Mouse (Mus musculus) cortical plate, adult 2 months (tissue): Measurements from ENCODE around the gene Myf6. TPM values are rescaled to one million over a fixed set of nuclear protein-coding genes. Genes with fewer than 3 reads are reported as not detected.

Source experiments
- H3K27ac ChIP-seq: fragments of 200-500 bp; 2 replicates; pipeline ENCODE4 v1.5.1; 2012; ENCODE audit warnings: low read length, control low read depth, inconsistent platforms; ENCODE audit not compliant: insufficient read depth
- H3K4me1 ChIP-seq: fragments of 200-500 bp; 2 replicates; pipeline ENCODE4 v1.6.1; 2011; ENCODE audit warnings: low read length; ENCODE audit not compliant: control insufficient read depth, insufficient read depth
- H3K4me3 ChIP-seq: fragments of 200-500 bp; 2 replicates; pipeline ENCODE4 v1.5.1; 2011; ENCODE audit warnings: mild to moderate bottlenecking, low read length, control low read depth; ENCODE audit not compliant: insufficient read depth
- CTCF ChIP-seq: fragments of 200-500 bp; IDR thresholded peaks from 2 replicates; pipeline ENCODE4 v1.5.1; 2011; ENCODE audit warnings: mild to moderate bottlenecking, control low read depth, low read length; ENCODE audit not compliant: insufficient read depth; ENCODE audit errors: extremely low read depth
- POLR2A ChIP-seq: fragments of 200-500 bp; IDR thresholded peaks from 2 replicates; pipeline ENCODE4 v1.6.1; 2011; ENCODE audit warnings: mild to moderate bottlenecking, low read length, control low read depth; ENCODE audit not compliant: insufficient read depth; ENCODE audit errors: extremely low read depth
- polyA plus RNA-seq: library from polyadenylated mRNA; depleted of rRNA; stranded (reverse); fragments of >200 nt; gene quantifications from 2 replicates; pipeline ENCODE4 v1.2.3, GENCODE M21; 2012; rRNA removed

Myf6 gene
- not detected in 2 replicates for polyA plus RNA-seq

DNA sequence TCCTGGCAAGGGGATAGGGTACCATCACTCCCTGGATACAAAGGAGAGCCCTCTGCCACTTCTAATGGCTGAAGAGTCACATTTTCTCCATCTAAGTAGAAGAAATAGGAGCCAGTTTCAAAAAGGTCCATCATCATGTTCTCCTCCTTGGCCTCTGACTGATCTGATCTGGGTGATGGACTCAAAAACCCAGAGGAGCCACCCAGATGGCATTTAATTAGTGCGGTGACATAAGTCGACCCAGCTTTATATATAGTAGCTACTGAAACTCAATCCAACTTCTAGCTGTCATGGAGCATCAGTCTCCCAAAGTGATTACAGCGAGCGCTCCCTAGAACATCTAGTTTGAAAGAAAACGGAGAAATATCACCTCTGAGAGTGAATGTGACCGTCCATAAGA, at the start of gene Myf6:
Myf6 (minus strand) TSS at position 170 of the 400 bp plus-strand sequence.
- H3K27ac ChIP-seq: no peak within 1 kb of the TSS
- TF ChIP-seq POLR2A (no peak), CTCF (no peak)
- no peak within 1 kb of the TSS; the same call in 1 of the 2 replicates for H3K4me3 ChIP-seq
- no peaks in the 10 kb centered on the region for H3K4me1 ChIP-seq

DNA sequence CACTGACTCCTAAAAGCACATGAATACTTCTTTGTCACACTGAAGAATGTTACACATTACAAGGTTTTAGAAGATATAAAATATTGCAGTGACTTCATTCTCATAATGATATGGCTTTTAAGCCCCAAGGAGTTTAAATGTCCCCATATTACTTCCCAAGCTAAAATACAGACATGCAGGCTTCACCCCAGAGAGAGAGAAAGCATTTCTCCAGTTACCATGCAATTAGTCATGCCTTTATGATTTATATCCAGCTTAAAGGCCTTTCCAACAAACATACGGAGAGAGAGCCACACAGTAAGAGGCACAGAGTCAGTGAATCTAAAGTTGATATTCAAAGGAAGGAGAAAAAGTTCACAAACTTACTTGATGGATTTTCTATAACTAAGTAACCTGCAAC, 48.5 kb upstream of the Myf6 start:
- H3K27ac ChIP-seq: no peak overlapping the region
- H3K4me3 ChIP-seq: no peak overlapping the region
- H3K4me1 ChIP-seq: no peaks in the 10 kb centered on the region
- no peak for TF ChIP-seq CTCF

DNA sequence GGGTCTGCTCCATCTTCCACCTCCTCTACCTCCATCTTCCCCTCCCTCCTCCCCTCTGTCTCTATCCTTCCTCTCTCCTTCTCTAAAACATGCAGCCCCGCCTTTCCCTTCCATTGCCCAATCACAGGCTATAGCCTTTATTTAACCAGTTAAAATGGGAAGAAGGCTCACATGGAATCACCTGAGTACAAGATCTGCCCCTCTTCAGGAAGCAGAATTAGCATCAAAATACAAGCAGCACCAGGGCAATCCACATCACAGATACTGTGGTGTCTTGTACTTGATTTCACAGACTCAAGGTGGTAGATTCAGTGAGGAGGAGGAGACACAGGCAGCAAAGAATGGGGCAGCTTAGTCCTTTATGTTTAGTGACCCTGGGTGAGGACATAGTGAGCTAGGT, 34.2 kb upstream of the Myf6 start:
- no peaks in the 10 kb centered on the region for H3K4me1 ChIP-seq
- TF ChIP-seq CTCF: no peak
- no peak for TF ChIP-seq POLR2A
- no peak overlapping the region for H3K4me3 ChIP-seq
- H3K27ac ChIP-seq: no peak overlapping the region

DNA sequence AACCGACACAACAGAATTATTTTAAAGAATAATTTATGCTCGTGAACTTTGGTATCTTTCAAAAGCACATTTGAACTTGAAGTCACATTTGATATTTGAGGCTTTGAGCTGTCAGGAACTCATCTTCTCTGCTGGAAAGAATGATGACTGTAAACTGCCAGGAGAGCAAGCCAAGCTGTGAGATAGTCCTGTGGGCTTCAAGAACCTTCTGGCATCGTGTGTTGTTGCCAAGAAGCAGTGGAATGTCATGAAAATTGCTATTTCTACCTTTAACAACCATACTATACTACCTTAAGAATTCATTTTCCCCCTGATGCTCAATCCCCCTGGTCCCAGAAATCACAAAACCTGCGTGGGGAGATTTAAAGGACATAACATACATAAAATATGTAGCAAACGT, 24.7 kb upstream of the Myf6 start:
- TF ChIP-seq CTCF: no peak
- TF ChIP-seq POLR2A: no peak
- H3K4me1 ChIP-seq: no peaks in the 10 kb centered on the region
- no peak overlapping the region for H3K4me3 ChIP-seq
- H3K27ac ChIP-seq: no peak overlapping the region

DNA sequence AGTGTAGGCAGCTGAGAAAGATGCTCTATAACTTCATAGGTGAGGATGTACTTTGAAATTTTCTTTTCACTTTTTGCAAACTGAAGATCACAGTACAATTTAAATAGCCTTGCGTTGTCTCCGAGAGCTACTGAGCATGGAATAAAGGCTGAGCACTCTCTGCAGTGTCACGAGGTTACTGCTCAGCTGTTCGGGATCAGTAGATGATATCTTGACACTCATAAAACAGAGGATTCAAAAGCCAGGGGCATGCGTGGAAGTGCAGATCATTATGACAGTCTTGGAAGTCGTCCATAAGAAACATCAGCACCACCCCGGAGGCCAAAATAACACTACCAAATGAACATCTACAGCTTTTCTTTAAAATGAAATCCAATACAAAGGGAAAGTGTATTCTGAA, 22.1 kb upstream of the Myf6 start:
- TF ChIP-seq CTCF (no peak), POLR2A (no peak)
- Histone ChIP-seq H3K4me1 (no peaks in the 10 kb centered on the region), H3K27ac (no peak overlapping the region), H3K4me3 (no peak overlapping the region)

DNA sequence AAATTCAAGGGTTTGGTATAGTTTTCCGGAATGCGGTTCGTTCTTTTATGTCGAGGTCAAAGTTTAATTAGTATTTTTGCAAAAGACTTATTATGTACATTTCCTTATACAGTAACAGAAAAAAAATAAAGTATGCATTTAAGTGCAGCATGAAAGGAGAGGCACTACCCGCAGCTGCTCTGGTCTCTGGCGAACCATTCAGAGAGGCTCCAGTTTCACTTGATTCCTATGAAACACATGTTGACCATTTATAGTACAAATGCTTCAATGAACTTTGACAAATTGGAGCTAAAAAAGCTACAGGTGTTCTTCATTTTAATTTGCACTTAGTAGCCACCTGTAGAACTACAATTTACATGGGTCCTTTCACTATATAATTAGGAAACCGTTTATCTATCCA, 20.2 kb upstream of the Myf6 start:
- TF ChIP-seq CTCF (no peak), POLR2A (no peak)
- no peak overlapping the region for H3K27ac ChIP-seq
- no peak overlapping the region for H3K4me3 ChIP-seq
- H3K4me1 ChIP-seq: no peaks in the 10 kb centered on the region

DNA sequence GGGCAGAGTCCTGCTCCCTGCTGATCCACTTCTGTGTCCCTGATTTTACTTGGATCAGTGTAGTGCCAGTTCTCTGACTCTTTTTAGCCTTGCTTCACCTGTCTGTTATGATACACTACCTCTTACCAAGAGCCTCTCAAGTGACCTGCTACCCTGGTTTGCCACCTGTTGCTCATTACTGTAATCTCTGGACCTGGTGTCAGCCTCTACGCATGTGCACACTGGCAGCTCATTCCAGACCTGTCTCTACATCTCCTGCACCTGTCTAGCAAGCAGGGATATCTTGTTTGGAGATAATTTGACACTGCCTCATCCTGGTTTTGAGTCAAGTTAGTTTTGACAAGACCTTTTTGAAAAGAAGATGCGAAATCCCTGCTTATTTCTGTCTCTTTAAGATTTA, 11.9 kb upstream of the Myf6 start:
- Histone ChIP-seq H3K4me3 (no peak overlapping the region), H3K4me1 (no peaks in the 10 kb centered on the region), H3K27ac (no peak overlapping the region)
- no peak for TF ChIP-seq CTCF
- no peak for TF ChIP-seq POLR2A

DNA sequence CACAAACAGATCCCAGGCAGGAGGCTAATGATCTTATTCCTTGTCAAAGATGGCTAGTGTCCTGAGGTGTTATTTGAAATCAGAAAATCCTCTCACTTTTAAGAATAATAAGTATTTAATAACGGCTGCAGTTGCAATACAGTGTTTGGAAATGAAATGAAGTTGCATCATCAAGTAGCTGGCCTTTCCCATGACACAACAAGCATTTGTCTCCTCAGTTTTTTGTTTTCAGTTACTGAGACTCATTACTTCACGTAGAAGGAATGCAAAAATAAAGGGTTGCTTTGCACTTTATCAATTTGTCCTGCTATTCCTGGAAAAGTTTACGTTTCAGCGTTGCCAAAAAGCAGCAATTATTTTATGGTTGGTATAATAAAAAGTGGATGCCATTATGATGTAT, 8.9 kb upstream of the Myf6 start:
- TF ChIP-seq CTCF: no peak
- no peak for TF ChIP-seq POLR2A
- no peak overlapping the region for H3K4me3 ChIP-seq
- no peak overlapping the region for H3K27ac ChIP-seq
- H3K4me1 ChIP-seq: peaks cover 2% of the 10 kb centered on the region; the same call in 1 of the 2 replicates

DNA sequence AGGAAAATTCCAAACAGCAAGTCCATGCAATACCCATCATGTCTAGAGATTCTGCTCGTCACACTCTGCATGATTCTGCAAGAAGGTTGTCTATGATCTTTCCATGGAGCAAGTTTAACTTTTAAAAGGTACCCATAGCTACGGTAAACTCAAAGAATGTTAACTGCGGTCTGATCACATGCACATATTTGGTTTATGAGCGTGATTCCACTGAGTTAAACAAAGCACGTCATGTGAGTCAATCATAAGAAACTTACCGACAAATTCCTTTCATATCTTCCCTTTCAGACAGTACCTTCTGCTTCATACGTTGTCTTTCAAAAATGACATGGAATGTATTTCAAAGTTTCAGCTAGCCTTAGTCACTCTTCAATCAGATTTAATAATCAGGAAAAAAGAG, 7.7 kb upstream of the Myf6 start:
- TF ChIP-seq POLR2A (no peak), CTCF (no peak)

DNA sequence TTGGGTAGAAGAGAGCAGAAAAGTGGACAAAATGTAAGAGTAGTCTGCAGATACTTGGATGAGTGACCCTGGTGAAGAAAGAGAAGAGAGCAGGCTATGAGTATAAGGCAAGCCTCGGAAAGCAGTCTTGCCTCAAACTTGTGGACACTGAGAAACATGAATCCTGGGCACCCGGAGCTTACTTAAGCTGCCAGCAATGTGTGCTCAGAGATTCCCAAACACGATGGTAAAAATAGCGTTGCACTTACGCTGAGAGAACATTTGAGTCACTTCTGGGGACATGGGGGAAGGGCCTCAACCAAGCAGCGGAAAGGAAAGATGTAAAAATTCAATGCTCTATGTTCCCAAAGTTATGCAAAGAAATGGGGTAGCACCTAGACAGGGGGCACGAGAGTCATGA, 5.1 kb upstream of the Myf6 start:
- H3K4me1 ChIP-seq: peaks cover 2% of the 10 kb centered on the region; the same call in 1 of the 2 replicates
- no peak overlapping the region for H3K27ac ChIP-seq
- TF ChIP-seq POLR2A (no peak), CTCF (no peak)
- H3K4me3 ChIP-seq: no peak overlapping the region

More for the DNA sequence above, 7.7 kb upstream of the Myf6 start:
- Histone ChIP-seq H3K27ac (no peak overlapping the region), H3K4me3 (no peak overlapping the region), H3K4me1 (peaks cover 2% of the 10 kb centered on the region; the same call in 1 of the 2 replicates)
